Mouse (Mus musculus) hindbrain, postnatal 0 days (tissue): ENCODE data around the gene Ngdn. TPM values are rescaled to one million over a fixed set of nuclear protein-coding genes. Genes with fewer than 3 reads are reported as not detected.

Source experiments
- ATAC-seq: fragments of 200-750 bp; cut with Nextera tagmentation; 2 replicates; pipeline ENCODE4 v1.8.0; 2017; ENCODE audit warnings: mild to moderate bottlenecking, moderate TSS enrichment, moderate library complexity
- DNase-seq: peaks from one replicate; pipeline ENCODE4 v3.0.0-alpha.2; 2015; ENCODE audit warnings: low spot score
- H3K27ac ChIP-seq: fragments of 300-500 bp; sonication (generic); 2 replicates; pipeline ENCODE4 v1.5.1; 2014; ENCODE audit warnings: mild to moderate bottlenecking
- H3K27me3 ChIP-seq: fragments of 300-500 bp; sonication (generic); 2 replicates; pipeline ENCODE4 v1.6.1; 2014; ENCODE audit warnings: low read length, mixed read lengths; ENCODE audit not compliant: insufficient read depth
- H3K36me3 ChIP-seq: fragments of 300-500 bp; sonication (generic); 2 replicates; pipeline ENCODE4 v1.6.1; 2014; ENCODE audit warnings: low read length, mixed read lengths; ENCODE audit not compliant: insufficient read depth
- H3K4me1 ChIP-seq: fragments of 300-500 bp; sonication (generic); 2 replicates; pipeline ENCODE4 v1.6.1; 2014; ENCODE audit warnings: antibody characterized with exemption, low read length, mixed read lengths; ENCODE audit not compliant: insufficient read depth
- H3K4me2 ChIP-seq: fragments of 300-500 bp; sonication (generic); 2 replicates; pipeline ENCODE4 v1.6.1; 2014; ENCODE audit warnings: low read depth, mild to moderate bottlenecking, low read length, moderate library complexity, mixed read lengths
- H3K4me3 ChIP-seq: fragments of 300-500 bp; sonication (generic); 2 replicates; pipeline ENCODE4 v1.5.1; 2014; ENCODE audit warnings: low read length
- H3K9ac ChIP-seq: fragments of 300-500 bp; sonication (generic); replicated peaks from 2 replicates; pipeline ENCODE4 v1.6.1; 2014; ENCODE audit warnings: mild to moderate bottlenecking, low read length, moderate library complexity, mixed read lengths
- H3K9me3 ChIP-seq: fragments of 300-500 bp; sonication (generic); 2 replicates; pipeline ENCODE4 v1.6.1; 2016; ENCODE audit warnings: low read length, mixed read lengths
- CTCF ChIP-seq: IDR thresholded peaks from 2 replicates; pipeline ENCODE4 v1.5.1; 2016; ENCODE audit warnings: antibody characterized with exemption, control low read depth, low read depth
- WGBS: fragments of 180-500 bp; shearing (Covaris S2); extraction: QIAGEN DNeasy Blood & Tissue Kit; methylation state at CpG from one replicate; pipeline ENCODE4 v1.1.7; 2014; 5-methylcytosine and 5-hydroxymethylcytosine counted together
- polyA plus RNA-seq: library from polyadenylated mRNA; unstranded; fragments of >200 nt; fragmentation: Nextera tagmentation; extraction: Ambion mirVana; gene quantifications from 2 replicates; pipeline ENCODE4 v1.2.1, GENCODE M21; 2015
- total RNA-seq: library from RNA; depleted of rRNA; stranded (reverse); fragments of >200 nt; gene quantifications from 2 replicates; pipeline ENCODE4 v1.2.3, GENCODE M21; 2014

Ngdn gene
- total and polyA plus RNA-seq, 2 experiments from 2014 or later, result 25.4 to 53.2 TPM

DNA sequence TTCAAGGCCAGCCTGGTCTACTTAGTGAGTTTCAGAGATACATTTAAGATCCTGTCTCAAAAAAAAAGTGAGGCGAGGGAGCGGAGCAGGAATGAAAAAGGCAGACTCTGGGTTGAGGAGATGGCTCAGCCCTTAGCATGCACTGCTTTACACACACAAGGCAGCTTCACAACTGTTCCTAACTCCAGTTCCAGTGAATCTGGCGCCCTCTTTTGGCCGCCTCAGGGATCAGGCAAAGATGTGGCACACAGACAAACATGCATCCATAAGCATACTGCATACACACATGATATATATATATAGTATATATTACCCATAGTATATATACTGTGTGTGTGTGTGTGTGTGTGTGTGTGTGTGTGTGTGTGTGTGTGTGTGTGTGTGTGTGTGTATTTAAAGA lies 4.1 kb upstream of the Ngdn start:
- Histone ChIP-seq H3K4me1 (no peaks in the 10 kb centered on the region), H3K4me3 (no peak overlapping the region), H3K36me3 (no peaks in the 10 kb centered on the region), H3K9ac (no peak overlapping the region), H3K9me3 (no peaks in the 10 kb centered on the region), H3K27me3 (no peaks in the 10 kb centered on the region), H3K4me2 (no peak overlapping the region), H3K27ac (no peak overlapping the region)
- DNase-seq (peak; percentile 53), ATAC-seq (no peak)
- TF ChIP-seq CTCF, result peak; percentile 58
- WGBS, result 60% methylated on average over 4 of the region's 4 CpGs

- Histone ChIP-seq H3K27ac (peak overlapping the region; percentile 95), H3K9ac (peak overlapping the region; percentile 80), H3K4me1 (no peaks in the 10 kb centered on the region), H3K9me3 (no peaks in the 10 kb centered on the region), H3K4me3 (peak overlapping the region; percentile 43), H3K27me3 (no peaks in the 10 kb centered on the region), H3K36me3 (peaks cover 5% of the 10 kb centered on the region; the same call in 1 of the 2 replicates), H3K4me2 (peak overlapping the region; percentile 76)
- no peak for TF ChIP-seq CTCF
- ATAC-seq (peak; percentile 45), DNase-seq (no peak)
- WGBS, result under 1% methylated on average over 27 of the region's 27 CpGs
Observed at GRCm38 (mm10) chr14:55014591-55014990, 663 bp upstream of the Ngdn start.

DNA sequence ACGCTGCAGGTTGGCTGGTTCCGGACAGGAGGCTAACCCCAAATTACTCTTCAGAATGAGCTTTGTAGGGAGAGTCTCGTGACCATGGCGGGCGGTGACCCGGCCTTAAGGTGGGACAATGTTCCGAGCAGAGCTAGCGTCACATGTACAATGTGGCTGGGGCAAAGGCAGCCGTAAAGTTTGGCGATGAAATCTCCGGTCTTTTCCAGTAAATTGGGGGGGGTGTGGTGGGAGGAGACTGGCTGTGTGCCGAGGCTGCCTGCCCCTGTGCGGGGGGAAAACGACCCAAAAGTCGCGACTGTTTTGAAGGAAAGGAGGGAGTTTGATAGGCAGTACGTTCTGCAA lies 485 bp downstream of the Ngdn start:
- H3K4me3 ChIP-seq, result peak overlapping the region; percentile 83
- ATAC-seq (no peak; the same call in 1 of the 2 replicates), DNase-seq (no peak)
- WGBS, result under 1% methylated on average over 17 of the region's 17 CpGs
- peak overlapping the region; percentile 73 for H3K9ac ChIP-seq
- H3K4me1 ChIP-seq, result no peaks in the 10 kb centered on the region
- peak overlapping the region; percentile 82 for H3K27ac ChIP-seq
- peak overlapping the region; percentile 80 for H3K4me2 ChIP-seq
- TF ChIP-seq CTCF, result no peak
- H3K36me3 ChIP-seq, result peaks cover 9% of the 10 kb centered on the region; the same call in 1 of the 2 replicates
- H3K27me3 ChIP-seq, result no peaks in the 10 kb centered on the region
- no peaks in the 10 kb centered on the region for H3K9me3 ChIP-seq

- DNase-seq (no peak), ATAC-seq (no peak)
- H3K27me3 ChIP-seq, result no peaks in the 10 kb centered on the region
- no peak overlapping the region for H3K4me3 ChIP-seq
- peaks cover 20% of the 10 kb centered on the region; the same call in 1 of the 2 replicates for H3K36me3 ChIP-seq
- no peak for TF ChIP-seq CTCF
- H3K27ac ChIP-seq, result no peak overlapping the region
- no peaks in the 10 kb centered on the region for H3K4me1 ChIP-seq
- no peaks in the 10 kb centered on the region for H3K9me3 ChIP-seq
- 93% methylated on average over 16 of the region's 16 CpGs for WGBS
- H3K9ac ChIP-seq, result no peak overlapping the region
- H3K4me2 ChIP-seq, result no peak overlapping the region
Observed at GRCm38 (mm10) chr14:55016876-55017275, 1.6 kb downstream of the Ngdn start.

- 33% methylated on average over 9 of the region's 9 CpGs for WGBS
- Histone ChIP-seq H3K4me3 (no peak overlapping the region), H3K4me1 (no peaks in the 10 kb centered on the region), H3K9me3 (no peaks in the 10 kb centered on the region), H3K36me3 (peaks cover 35% of the 10 kb centered on the region), H3K4me2 (no peak overlapping the region), H3K27me3 (no peaks in the 10 kb centered on the region), H3K9ac (no peak overlapping the region), H3K27ac (no peak overlapping the region)
- TF ChIP-seq CTCF, result no peak
- DNase-seq, result peak; percentile 43
- ATAC-seq, result peak; percentile 60
Observed at GRCm38 (mm10) chr14:55020394-55020793, 5.1 kb downstream of the Ngdn start.

DNA sequence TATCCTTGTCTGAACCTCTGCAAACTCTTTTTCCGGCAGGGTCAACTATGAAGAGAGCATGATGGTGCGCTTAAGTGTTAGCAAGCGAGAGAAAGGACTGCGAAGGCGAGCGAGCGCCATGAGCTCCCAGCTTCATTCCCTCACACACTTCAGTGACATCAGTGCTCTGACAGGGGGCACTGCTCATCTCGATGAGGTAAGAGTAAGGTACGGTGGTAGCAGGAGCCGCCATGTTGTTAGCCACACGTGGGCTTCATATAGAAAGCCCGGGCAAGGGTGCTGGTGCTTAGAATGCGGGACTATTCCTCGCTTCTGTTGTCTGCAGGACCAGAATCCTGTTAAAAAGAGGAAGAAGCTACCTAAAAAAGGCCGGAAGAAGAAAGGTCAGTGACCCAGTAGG lies 7.8 kb downstream of the Ngdn start:
- H3K9ac ChIP-seq, result no peak overlapping the region
- TF ChIP-seq CTCF, result no peak
- DNase-seq (no peak), ATAC-seq (no peak)
- no peaks in the 10 kb centered on the region for H3K27me3 ChIP-seq
- peaks cover 30% of the 10 kb centered on the region for H3K36me3 ChIP-seq
- H3K4me2 ChIP-seq, result no peak overlapping the region
- H3K27ac ChIP-seq, result no peak overlapping the region
- H3K4me3 ChIP-seq, result no peak overlapping the region
- no peaks in the 10 kb centered on the region; the same call in 1 of the 2 replicates for H3K4me1 ChIP-seq
- WGBS, result 92% methylated on average over 15 of the region's 15 CpGs
- H3K9me3 ChIP-seq, result no peaks in the 10 kb centered on the region

DNA sequence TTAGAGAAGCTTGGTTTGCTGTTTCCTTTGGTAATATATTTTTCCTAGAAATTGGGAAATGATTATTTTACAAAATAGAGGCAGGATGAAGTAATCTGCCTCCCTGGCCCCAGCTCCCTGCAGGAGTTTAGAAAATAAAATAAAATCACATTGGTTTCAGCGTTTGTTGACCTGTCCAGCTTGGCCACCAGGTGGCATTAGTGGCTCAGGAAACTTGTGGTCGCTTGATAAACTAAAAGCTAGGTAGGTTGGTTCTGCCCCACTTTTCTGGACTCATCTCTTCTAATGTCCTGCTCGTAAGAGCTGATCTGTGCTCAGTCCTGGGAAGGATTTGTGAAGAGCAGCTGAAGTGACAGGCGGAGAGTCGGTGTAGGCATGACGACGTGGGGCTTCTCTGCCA lies 9.0 kb downstream of the Ngdn start:
- no peaks in the 10 kb centered on the region for H3K9me3 ChIP-seq
- no peaks in the 10 kb centered on the region for H3K27me3 ChIP-seq
- H3K4me3 ChIP-seq, result no peak overlapping the region
- H3K36me3 ChIP-seq, result peaks cover 30% of the 10 kb centered on the region
- 58% methylated on average over 7 of the region's 7 CpGs for WGBS
- no peak overlapping the region for H3K27ac ChIP-seq
- peak; percentile 89 for DNase-seq
- ATAC-seq, result peak; percentile 29; the same call in 1 of the 2 replicates
- H3K4me2 ChIP-seq, result no peak overlapping the region
- no peak overlapping the region for H3K9ac ChIP-seq
- peak; percentile 87 for TF ChIP-seq CTCF
- peaks cover 5% of the 10 kb centered on the region for H3K4me1 ChIP-seq
